Mouse (Mus musculus): ENCODE data around the gene Apon.
"Not testable (repeated sequence)": the region's sequence is repeated elsewhere in the genome, so short reads cannot be mapped to it uniquely, and the experiment has no call there.

Gene Apon

GRCm38 (mm10) chr10:128236321-128236720 is 17.6 kb upstream of the Apon start:
- DNase-seq = no peak

- DNase-seq = peak; percentile 23 to 35
Measured at GRCm38 (mm10) chr10:128237807-128238480, 16.0 kb upstream of the Apon start.

GRCm38 (mm10) chr10:128239140-128239539 is 14.8 kb upstream of the Apon start:
- DNase-seq = no peak

GRCm38 (mm10) chr10:128240131-128240530 is 13.8 kb upstream of the Apon start:
- no peak for DNase-seq

GRCm38 (mm10) chr10:128243252-128243651 is 10.6 kb upstream of the Apon start:
- DNase-seq = no peak

GRCm38 (mm10) chr10:128244121-128244520 is 9.8 kb upstream of the Apon start:
- no peak for DNase-seq

- no peak for DNase-seq
Measured at GRCm38 (mm10) chr10:128247020-128247732, 6.7 kb upstream of the Apon start.

- DNase-seq = no peak
Measured at GRCm38 (mm10) chr10:128250565-128250964, 3.3 kb upstream of the Apon start.

GRCm38 (mm10) chr10:128255925-128256324 is 2.0 kb downstream of the Apon start:
- no peak for DNase-seq

- DNase-seq = no peak
Measured at GRCm38 (mm10) chr10:128256328-128256727, 2.4 kb downstream of the Apon start.

- DNase-seq = no peak
Measured at GRCm38 (mm10) chr10:128258953-128259352, 5.1 kb downstream of the Apon start.

- DNase-seq = no peak
Measured at GRCm38 (mm10) chr10:128259946-128260345, 6.0 kb downstream of the Apon start.

- DNase-seq = not testable (repeated sequence)
Measured at GRCm38 (mm10) chr10:128260376-128260775, 6.5 kb downstream of the Apon start.

GRCm38 (mm10) chr10:128262300-128262699 is 8.4 kb downstream of the Apon start:
- no peak for DNase-seq

- DNase-seq = no peak
Measured at GRCm38 (mm10) chr10:128263393-128264310, 9.8 kb downstream of the Apon start.

GRCm38 (mm10) chr10:128268371-128268770 is 14.5 kb downstream of the Apon start, which contains the start of gene Apof:
Apof (plus strand) TSS chr10:128268671.
- no peak for DNase-seq

GRCm38 (mm10) chr10:128269206-128269910 is 15.5 kb downstream of the Apon start:
- no peak for DNase-seq

- DNase-seq = peak; percentile 96 to 98
Measured at GRCm38 (mm10) chr10:128270287-128270841, 16.5 kb downstream of the Apon start, which contains the start of gene Stat2. Stat2 (plus strand) TSS chr10:128270559.

GRCm38 (mm10) chr10:128270866-128271265 is 17.0 kb downstream of the Apon start:
- peak in 1 of 2 experiments; percentile 38 for DNase-seq

- DNase-seq = peak in 1 of 2 experiments; percentile 51
Measured at GRCm38 (mm10) chr10:128271883-128272282, 18.0 kb downstream of the Apon start.

GRCm38 (mm10) chr10:128272819-128273439 is 19.0 kb downstream of the Apon start:
- not testable (repeated sequence) for DNase-seq
